Mouse (Mus musculus) G1E (cell line): Measurements from ENCODE around the gene Ankrd50.

ENCODE experiments used
- CTCF ChIP-seq: IDR thresholded peaks from 2 replicates; pipeline ENCODE4 v1.5.1; 2012; ENCODE audit warnings: low read depth, low read length, inconsistent platforms, mixed read lengths
- GATA1 ChIP-seq: IDR thresholded peaks from 2 replicates; pipeline ENCODE4 v1.6.1; 2012; ENCODE audit warnings: borderline replicate concordance, low read length, inconsistent platforms, mixed read lengths
- POLR2AphosphoS5 ChIP-seq: IDR thresholded peaks from 2 replicates; pipeline ENCODE4 v1.6.1; 2012; ENCODE audit warnings: low read depth, low read length, inconsistent platforms; ENCODE audit not compliant: insufficient replicate concordance

- TF ChIP-seq GATA1 (no peak), CTCF (no peak), POLR2AphosphoS5 (no peak)
Measured at GRCm38 (mm10) chr3:38491236-38491635, 6.6 kb upstream of the Ankrd50 start.
